Mouse (Mus musculus) adrenal gland, adult 8-10 months (tissue): ENCODE results near the gene Glt8d2. TPM values are rescaled to one million over a fixed set of nuclear protein-coding genes. Genes with fewer than 3 reads are reported as not detected.

Experiments
- DNase-seq: peaks from one replicate; pipeline ENCODE4 v3.0.0; 2022
- total RNA-seq, 4 experiments: library from RNA; stranded (reverse); gene quantifications; 2 replicates each; pipeline ENCODE4 v1.2.4; 2022

The Glt8d2 gene
- total RNA-seq: 1 to 10 TPM; 1.0 to 4.3 (median 2.7) TPM

GRCm38 (mm10) chr10:82690494-82690893 is at the start of gene Glt8d2:
Gene Glt8d2 (minus strand): TSS chr10:82690650.
- peak; percentile 22 for DNase-seq

GRCm38 (mm10) chr10:82699296-82699941 is 9.0 kb upstream of the Glt8d2 start:
- DNase-seq: no peak

- peak; percentile 82 for DNase-seq
Observed at GRCm38 (mm10) chr10:82698712-82699261, 8.3 kb upstream of the Glt8d2 start.

GRCm38 (mm10) chr10:82697305-82697898 is 7.0 kb upstream of the Glt8d2 start:
- DNase-seq: no peak

GRCm38 (mm10) chr10:82696453-82697079 is 6.1 kb upstream of the Glt8d2 start:
- peak; percentile 10 for DNase-seq

GRCm38 (mm10) chr10:82695956-82696355 is 5.5 kb upstream of the Glt8d2 start, which contains the start of gene Hcfc2:
Gene Hcfc2 (plus strand): TSS chr10:82696160.
- DNase-seq: no peak

- DNase-seq: no peak
Observed at GRCm38 (mm10) chr10:82689681-82690211, 704 bp downstream of the Glt8d2 start.

- DNase-seq: no peak
Observed at GRCm38 (mm10) chr10:82685440-82685839, 5.0 kb downstream of the Glt8d2 start.

GRCm38 (mm10) chr10:82681639-82682038 is 8.8 kb downstream of the Glt8d2 start:
- DNase-seq: no peak

- DNase-seq: no peak
Observed at GRCm38 (mm10) chr10:82680769-82681168, 9.7 kb downstream of the Glt8d2 start.

GRCm38 (mm10) chr10:82676949-82677348 is 13.5 kb downstream of the Glt8d2 start:
- no peak for DNase-seq

- no peak for DNase-seq
Observed at GRCm38 (mm10) chr10:82670205-82670604, 20.2 kb downstream of the Glt8d2 start.

GRCm38 (mm10) chr10:82666436-82667234 is 23.8 kb downstream of the Glt8d2 start:
- peak; percentile 69 for DNase-seq

- no peak for DNase-seq
Observed at GRCm38 (mm10) chr10:82665951-82666350, 24.5 kb downstream of the Glt8d2 start.

GRCm38 (mm10) chr10:82663289-82663688 is 27.2 kb downstream of the Glt8d2 start:
- DNase-seq: no peak

- no peak for DNase-seq
Observed at GRCm38 (mm10) chr10:82662267-82662990, 28.0 kb downstream of the Glt8d2 start.

- no peak for DNase-seq
Observed at GRCm38 (mm10) chr10:82661820-82662219, 28.6 kb downstream of the Glt8d2 start.

GRCm38 (mm10) chr10:82654581-82654980 is 35.9 kb downstream of the Glt8d2 start:
- DNase-seq: no peak

GRCm38 (mm10) chr10:82652625-82653024 is 37.8 kb downstream of the Glt8d2 start:
- no peak for DNase-seq

GRCm38 (mm10) chr10:82651221-82651620 is 39.2 kb downstream of the Glt8d2 start:
- no peak for DNase-seq

GRCm38 (mm10) chr10:82647205-82647811 is 43.1 kb downstream of the Glt8d2 start:
- no peak for DNase-seq
